Mouse (Mus musculus): ENCODE results near the gene Clybl. TPM values are rescaled to one million over a fixed set of nuclear protein-coding genes. Genes with fewer than 3 reads are reported as not detected.

Gene Clybl
- total RNA-seq, 2 experiments from 2014 or later, result 131 to 137 TPM

GRCm38 (mm10) chr14:122359136-122359905 is 177.8 kb downstream of the Clybl start:
- no peak for DNase-seq

- DNase-seq, result no peak
Observed at GRCm38 (mm10) chr14:122361807-122362206, 180.3 kb downstream of the Clybl start.

GRCm38 (mm10) chr14:122363156-122363555 is 181.7 kb downstream of the Clybl start:
- DNase-seq, result no peak

GRCm38 (mm10) chr14:122364026-122364425 is 182.5 kb downstream of the Clybl start:
- no peak for DNase-seq

- no peak for DNase-seq
Observed at GRCm38 (mm10) chr14:122367252-122367868, 185.9 kb downstream of the Clybl start.

GRCm38 (mm10) chr14:122367882-122368418 is 186.4 kb downstream of the Clybl start:
- DNase-seq, result no peak

- no peak for DNase-seq
Observed at GRCm38 (mm10) chr14:122368501-122368900, 187.0 kb downstream of the Clybl start.

GRCm38 (mm10) chr14:122371979-122372378 is 190.5 kb downstream of the Clybl start:
- no peak for DNase-seq

GRCm38 (mm10) chr14:122373458-122373857 is 192.0 kb downstream of the Clybl start:
- no peak for DNase-seq

- no peak for DNase-seq
Observed at GRCm38 (mm10) chr14:122374285-122374997, 192.9 kb downstream of the Clybl start.

GRCm38 (mm10) chr14:122375070-122375811 is 193.7 kb downstream of the Clybl start:
- no peak for DNase-seq

GRCm38 (mm10) chr14:122376482-122377143 is 195.1 kb downstream of the Clybl start:
- no peak for DNase-seq

GRCm38 (mm10) chr14:122377681-122378080 is 196.2 kb downstream of the Clybl start:
- DNase-seq, result no peak

GRCm38 (mm10) chr14:122379076-122379475 is 197.6 kb downstream of the Clybl start:
- no peak for DNase-seq

GRCm38 (mm10) chr14:122379996-122380395 is 198.5 kb downstream of the Clybl start:
- no peak for DNase-seq

- DNase-seq, result no peak
Observed at GRCm38 (mm10) chr14:122380896-122381845, 199.7 kb downstream of the Clybl start.

GRCm38 (mm10) chr14:122382281-122382680 is 200.8 kb downstream of the Clybl start:
- DNase-seq, result no peak

- DNase-seq, result no peak
Observed at GRCm38 (mm10) chr14:122383931-122384330, 202.4 kb downstream of the Clybl start.

- DNase-seq, result no peak
Observed at GRCm38 (mm10) chr14:122384447-122385237, 203.1 kb downstream of the Clybl start.

- no peak for DNase-seq
Observed at GRCm38 (mm10) chr14:122385238-122385534, 203.7 kb downstream of the Clybl start.
